Mouse (Mus musculus): ENCODE results near the gene Pde10a. TPM values are rescaled to one million over a fixed set of nuclear protein-coding genes. Genes with fewer than 3 reads are reported as not detected.
A peak's percentile ranks its signal among the peaks of the same experiment; 100 is the strongest.

Gene Pde10a
- total RNA-seq (2014; rRNA removed; ENCODE audit: low replicate concordance) (2.2 and 3.0 TPM in 2 replicates), polyA plus RNA-seq (2015; fragmentation: Nextera tagmentation; extraction: Ambion mirVana) (1.3 and 1.5 TPM in 2 replicates)

DNA sequence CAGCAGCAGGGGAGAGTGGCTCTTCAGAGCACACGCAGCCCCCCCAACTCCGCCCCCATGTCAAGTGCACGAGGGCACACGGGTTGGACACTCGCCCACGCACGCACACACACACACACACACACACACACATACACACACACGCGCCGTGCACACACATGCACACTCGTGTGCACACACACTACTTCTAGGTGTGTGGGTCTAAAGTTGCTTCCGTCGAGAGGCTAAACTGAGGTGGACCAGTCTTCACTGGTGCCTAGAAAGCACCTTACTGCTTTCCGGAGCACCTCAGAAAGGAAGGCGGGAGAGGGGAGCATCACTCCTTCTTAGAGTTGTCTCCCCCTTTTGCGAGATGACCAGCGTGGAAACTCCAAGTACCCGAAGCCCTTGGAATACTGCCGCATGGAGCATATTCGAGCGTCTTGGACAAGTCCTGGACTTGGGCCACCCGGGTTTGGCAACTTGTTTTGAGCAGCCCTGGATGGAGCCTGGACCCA is at the start of gene Pde10a:
Pde10a (plus strand) TSS at position 148 of the 497 bp plus-strand sequence.
- Histone ChIP-seq H3K4me2 (ENCODE audit: low read depth, low read length) (peak within 1 kb of the TSS; percentile 93), H3K4me3 (ENCODE audit: low read depth, low read length) (peak within 1 kb of the TSS; percentile 59), H3K27me3 (ENCODE audit: control insufficient read depth, insufficient read depth, low read length) (peaks cover 21% of the 10 kb centered on the region), H3K27ac (ENCODE audit: low read depth) (peak within 1 kb of the TSS; percentile 32; the same call in 1 of the 2 replicates), H3K9ac (replicated peaks; ENCODE audit: low read depth, low read length) (peak within 1 kb of the TSS; percentile 27), H3K9me3 (replicated peaks; ENCODE audit: control insufficient read depth, low read length) (no peaks in the 10 kb centered on the region), H3K4me1 (ENCODE audit: control insufficient read depth, insufficient read depth) (peaks cover 16% of the 10 kb centered on the region), H3K36me3 (replicated peaks; ENCODE audit: control insufficient read depth, insufficient read depth, low read length) (no peaks in the 10 kb centered on the region)
- ATAC-seq (ENCODE audit: insufficient read depth, low read depth), result no peak
- peak; percentile 13 for DNase-seq (ENCODE audit: low spot score)
- no peak for TF ChIP-seq EP300 (IDR thresholded peaks at IDR 0.05; ENCODE audit: low read depth)
- no peak for TF ChIP-seq CTCF (IDR thresholded peaks at IDR 0.05; ENCODE audit: low read depth)
- WGBS, result 2% methylated on average over 22 of the region's 22 CpGs

DNA sequence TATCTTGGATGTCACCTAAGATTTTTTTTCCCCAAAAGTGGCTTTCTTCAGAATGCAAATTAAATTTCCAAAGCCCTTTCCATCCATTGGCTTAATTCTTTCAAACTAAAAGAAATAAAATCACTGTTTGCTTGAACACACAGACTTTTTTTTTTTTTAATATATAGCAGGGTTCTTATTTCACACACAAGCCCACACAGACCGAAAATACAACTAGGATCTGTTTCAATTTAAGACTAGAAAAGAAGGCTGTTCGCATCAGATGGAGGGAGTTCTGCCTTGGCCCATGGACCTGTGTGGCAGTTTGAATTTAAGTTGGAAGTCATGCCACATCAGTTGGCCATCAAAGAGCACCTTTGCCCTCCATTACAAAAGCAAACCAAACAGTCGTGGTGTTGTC is 46.6 kb upstream of the Pde10a start:
- Histone ChIP-seq H3K4me1 (ENCODE audit: control insufficient read depth, insufficient read depth) (no peaks in the 10 kb centered on the region), H3K27me3 (ENCODE audit: control insufficient read depth, insufficient read depth, low read length) (no peaks in the 10 kb centered on the region), H3K9ac (replicated peaks; ENCODE audit: low read depth, low read length) (no peak overlapping the region), H3K4me3 (ENCODE audit: low read depth, low read length) (no peak overlapping the region), H3K9me3 (replicated peaks; ENCODE audit: control insufficient read depth, low read length) (no peaks in the 10 kb centered on the region), H3K4me2 (ENCODE audit: low read depth, low read length) (no peak overlapping the region), H3K27ac (ENCODE audit: low read depth) (no peak overlapping the region), H3K36me3 (replicated peaks; ENCODE audit: control insufficient read depth, insufficient read depth, low read length) (no peaks in the 10 kb centered on the region)
- ATAC-seq (ENCODE audit: insufficient read depth, low read depth), result no peak
- no peak for DNase-seq (ENCODE audit: low spot score)
- WGBS, result 75% methylated on average over 3 of the region's 3 CpGs
- TF ChIP-seq EP300 (IDR thresholded peaks at IDR 0.05; ENCODE audit: low read depth) (no peak), CTCF (IDR thresholded peaks at IDR 0.05; ENCODE audit: low read depth) (no peak)

DNA sequence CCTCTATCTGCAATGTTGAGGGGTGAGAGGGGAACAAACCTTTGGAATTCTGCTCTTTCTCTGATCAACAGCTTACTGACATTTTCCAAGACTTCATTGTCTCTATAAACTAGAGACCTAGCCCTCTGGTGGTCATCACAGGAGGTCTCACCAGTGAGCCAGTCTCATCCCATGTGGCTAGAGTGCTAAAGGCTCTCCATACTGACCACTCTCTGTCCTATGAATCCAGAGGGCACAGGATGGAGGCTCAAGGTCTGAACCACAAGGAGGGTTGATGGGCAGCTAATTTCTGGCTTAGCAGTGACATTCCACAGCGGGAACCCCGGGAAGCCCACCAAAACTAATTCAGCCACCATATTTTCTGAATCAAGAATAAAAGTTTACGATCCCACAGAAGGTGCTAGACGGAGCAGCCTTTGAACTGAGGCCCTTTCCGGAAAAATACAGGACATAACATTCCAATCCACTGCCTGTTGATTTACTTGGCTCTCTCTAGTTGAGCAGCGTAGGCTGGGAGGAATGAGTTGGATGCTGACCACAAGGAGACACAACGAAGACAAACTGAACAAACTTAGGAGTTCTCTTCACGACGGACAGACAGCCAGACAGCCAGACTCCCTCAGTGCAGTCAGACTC is 45.6 kb upstream of the Pde10a start:
- H3K9me3 ChIP-seq (replicated peaks; ENCODE audit: control insufficient read depth, low read length), result no peaks in the 10 kb centered on the region
- H3K36me3 ChIP-seq (replicated peaks; ENCODE audit: control insufficient read depth, insufficient read depth, low read length), result no peaks in the 10 kb centered on the region
- H3K4me1 ChIP-seq (ENCODE audit: control insufficient read depth, insufficient read depth), result no peaks in the 10 kb centered on the region
- no peak overlapping the region for H3K4me2 ChIP-seq (ENCODE audit: low read depth, low read length)
- TF ChIP-seq EP300 (IDR thresholded peaks at IDR 0.05; ENCODE audit: low read depth), result no peak
- TF ChIP-seq CTCF (IDR thresholded peaks at IDR 0.05; ENCODE audit: low read depth), result no peak
- ATAC-seq (ENCODE audit: insufficient read depth, low read depth) (no peak), DNase-seq (ENCODE audit: low spot score) (no peak)
- no peak overlapping the region for H3K27ac ChIP-seq (ENCODE audit: low read depth)
- H3K4me3 ChIP-seq (ENCODE audit: low read depth, low read length), result no peak overlapping the region
- no peak overlapping the region for H3K9ac ChIP-seq (replicated peaks; ENCODE audit: low read depth, low read length)
- H3K27me3 ChIP-seq (ENCODE audit: control insufficient read depth, insufficient read depth, low read length), result no peaks in the 10 kb centered on the region
- 78% methylated on average over 9 of the region's 9 CpGs for WGBS

DNA sequence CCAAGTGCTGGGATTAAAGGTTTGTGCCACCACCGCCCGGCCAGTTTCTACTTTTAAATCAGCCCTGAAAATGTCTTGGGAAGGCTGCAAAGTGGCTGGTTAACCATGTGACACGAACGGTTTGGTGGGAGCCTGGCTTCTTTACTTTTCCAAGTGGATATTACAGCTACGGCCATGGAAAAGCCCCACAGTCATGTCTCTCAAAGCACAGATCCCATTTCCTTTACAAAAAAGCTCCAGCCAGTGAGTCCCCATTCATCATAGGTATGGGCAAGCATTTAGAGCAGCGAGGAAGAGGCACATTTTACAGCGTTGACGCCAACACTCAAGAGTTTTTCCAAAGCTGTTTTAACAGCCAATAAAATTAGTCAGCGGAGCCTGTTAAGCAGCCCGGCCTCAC is 43.4 kb upstream of the Pde10a start:
- H3K9me3 ChIP-seq (replicated peaks; ENCODE audit: control insufficient read depth, low read length), result no peaks in the 10 kb centered on the region
- no peak for ATAC-seq (ENCODE audit: insufficient read depth, low read depth)
- H3K4me2 ChIP-seq (ENCODE audit: low read depth, low read length), result no peak overlapping the region
- 79% methylated on average over 10 of the region's 10 CpGs for WGBS
- H3K4me3 ChIP-seq (ENCODE audit: low read depth, low read length), result no peak overlapping the region
- H3K27ac ChIP-seq (ENCODE audit: low read depth), result no peak overlapping the region
- no peaks in the 10 kb centered on the region for H3K4me1 ChIP-seq (ENCODE audit: control insufficient read depth, insufficient read depth)
- no peaks in the 10 kb centered on the region for H3K27me3 ChIP-seq (ENCODE audit: control insufficient read depth, insufficient read depth, low read length)
- no peaks in the 10 kb centered on the region for H3K36me3 ChIP-seq (replicated peaks; ENCODE audit: control insufficient read depth, insufficient read depth, low read length)
- TF ChIP-seq EP300 (IDR thresholded peaks at IDR 0.05; ENCODE audit: low read depth) (no peak), CTCF (IDR thresholded peaks at IDR 0.05; ENCODE audit: low read depth) (no peak)
- no peak for DNase-seq (ENCODE audit: low spot score)
- no peak overlapping the region for H3K9ac ChIP-seq (replicated peaks; ENCODE audit: low read depth, low read length)

DNA sequence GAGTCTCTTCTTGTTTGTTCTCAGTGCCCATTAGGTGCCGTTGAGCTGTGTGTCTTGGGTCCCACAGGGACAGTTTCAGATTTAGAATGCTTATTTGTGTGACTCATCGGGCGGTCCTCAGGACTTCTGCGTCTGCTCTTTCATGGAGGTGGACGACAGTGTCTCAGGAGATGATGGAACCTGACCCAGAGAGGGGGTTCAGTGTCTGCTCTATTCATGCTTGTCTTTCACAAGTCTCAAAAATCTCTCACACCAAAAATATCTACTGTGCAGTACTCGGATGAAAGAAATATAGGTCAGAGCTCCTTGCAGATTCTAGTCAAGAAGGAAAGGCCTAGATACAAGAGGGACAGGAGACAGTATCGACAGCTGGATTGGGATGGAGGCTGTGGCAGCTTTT is 42.3 kb upstream of the Pde10a start:
- TF ChIP-seq CTCF (IDR thresholded peaks at IDR 0.05; ENCODE audit: low read depth) (no peak), EP300 (IDR thresholded peaks at IDR 0.05; ENCODE audit: low read depth) (no peak)

DNA sequence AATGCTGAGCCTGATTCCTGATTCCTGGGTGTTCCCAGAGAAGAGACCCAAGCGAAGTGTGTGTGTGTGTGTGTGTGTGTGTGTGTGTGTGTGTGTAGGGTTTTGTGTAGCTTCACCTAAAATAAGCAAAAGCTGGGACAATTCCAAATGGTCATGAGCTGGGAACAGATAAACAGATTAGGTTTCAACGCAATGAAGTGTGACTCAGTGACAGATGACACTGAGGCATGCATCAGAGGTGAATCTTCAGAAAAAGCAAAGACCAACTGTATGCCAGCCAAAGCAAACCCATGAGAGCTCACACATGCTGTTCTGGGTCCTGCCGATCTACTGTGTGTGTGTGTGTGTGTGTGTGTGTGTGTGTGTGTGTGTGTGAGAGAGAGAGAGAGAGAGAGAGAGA is 40.9 kb upstream of the Pde10a start:
- TF ChIP-seq EP300 (IDR thresholded peaks at IDR 0.05; ENCODE audit: low read depth), result no peak
- TF ChIP-seq CTCF (IDR thresholded peaks at IDR 0.05; ENCODE audit: low read depth), result no peak
- Histone ChIP-seq H3K27me3 (ENCODE audit: control insufficient read depth, insufficient read depth, low read length) (no peaks in the 10 kb centered on the region), H3K9ac (replicated peaks; ENCODE audit: low read depth, low read length) (no peak overlapping the region), H3K4me2 (ENCODE audit: low read depth, low read length) (no peak overlapping the region), H3K36me3 (replicated peaks; ENCODE audit: control insufficient read depth, insufficient read depth, low read length) (no peaks in the 10 kb centered on the region), H3K27ac (ENCODE audit: low read depth) (no peak overlapping the region), H3K4me3 (ENCODE audit: low read depth, low read length) (no peak overlapping the region), H3K9me3 (replicated peaks; ENCODE audit: control insufficient read depth, low read length) (no peaks in the 10 kb centered on the region), H3K4me1 (ENCODE audit: control insufficient read depth, insufficient read depth) (no peaks in the 10 kb centered on the region)
- 51% methylated on average over 3 of the region's 3 CpGs for WGBS
- DNase-seq (ENCODE audit: low spot score) (no peak), ATAC-seq (ENCODE audit: insufficient read depth, low read depth) (no peak)

More for the DNA sequence above, 42.3 kb upstream of the Pde10a start:
- Histone ChIP-seq H3K9ac (replicated peaks; ENCODE audit: low read depth, low read length) (no peak overlapping the region), H3K36me3 (replicated peaks; ENCODE audit: control insufficient read depth, insufficient read depth, low read length) (no peaks in the 10 kb centered on the region), H3K27me3 (ENCODE audit: control insufficient read depth, insufficient read depth, low read length) (no peaks in the 10 kb centered on the region), H3K4me3 (ENCODE audit: low read depth, low read length) (no peak overlapping the region), H3K27ac (ENCODE audit: low read depth) (no peak overlapping the region), H3K9me3 (replicated peaks; ENCODE audit: control insufficient read depth, low read length) (no peaks in the 10 kb centered on the region), H3K4me1 (ENCODE audit: control insufficient read depth, insufficient read depth) (no peaks in the 10 kb centered on the region), H3K4me2 (ENCODE audit: low read depth, low read length) (no peak overlapping the region)
- ATAC-seq (ENCODE audit: insufficient read depth, low read depth) (no peak), DNase-seq (ENCODE audit: low spot score) (no peak)
- WGBS, result 72% methylated on average over 7 of the region's 7 CpGs

All from heart, postnatal 0 days (tissue).